In genomic region chr3:158035866-158036265, GRCm38 (mm10) we compare ENCODE assay signal across 8 mouse cellular contexts. TPM values are rescaled to one million over a fixed set of nuclear protein-coding genes. Genes with fewer than 3 reads are reported as not detected.
DNase-seq lines count a peak whose midpoint lies in the region; ATAC-seq and TF ChIP-seq lines count a peak whose summit lies in the region.

No protein-coding gene starts in this region.

- no peak for ATAC-seq in heart, embryonic 11.5 days (replicated peaks; ENCODE audit: insufficient number of reproducible peaks, low FRiP score, low TSS enrichment)
- ATAC-seq in forebrain, embryonic 11.5 days (replicated peaks; ENCODE audit: low FRiP score), result no peak
- no peak for ATAC-seq in limb, embryonic 15.5 days (ENCODE audit: insufficient number of reproducible peaks, low FRiP score, low TSS enrichment, low read depth)
- ATAC-seq in stomach, embryonic 15.5 days (ENCODE audit: insufficient read depth, low FRiP score, low read depth), result no peak

- 1% methylated on average over 11 of the region's 11 CpGs for WGBS in heart, embryonic 11.5 days (ENCODE audit: insufficient replicate concordance)
- WGBS in forebrain, embryonic 11.5 days, result 3% methylated on average over 11 of the region's 11 CpGs
- WGBS in limb, embryonic 15.5 days, result 2% methylated on average over 11 of the region's 11 CpGs
- 2% methylated on average over 11 of the region's 11 CpGs for WGBS in stomach, embryonic 15.5 days

- in situ Hi-C loops in ES-E14 (cut with MboI; ENCODE audit: low sequenced_read_pairs in 2 of 2, unreplicated experiment in 2 of 2), result loop anchor here in 1 of 2 experiments (5.0 kb wide), 1 partner anchor 84 kb away; no protein-coding TSS in a partner anchor

- H3K27me3 ChIP-seq in heart, embryonic 11.5 days (ENCODE audit: control insufficient read depth, insufficient read depth, low read length), result no peaks in the 10 kb centered on the region
- H3K27me3 ChIP-seq in forebrain, embryonic 11.5 days (ENCODE audit: control insufficient read depth, insufficient read depth, low read length), result no peaks in the 10 kb centered on the region
- H3K27me3 ChIP-seq in limb, embryonic 15.5 days, result no peaks in the 10 kb centered on the region
- no peaks in the 10 kb centered on the region for H3K27me3 ChIP-seq in stomach, embryonic 15.5 days (replicated peaks)

- H3K4me2 ChIP-seq in heart, embryonic 11.5 days, result peak overlapping the region; percentile 81
- peak overlapping the region; percentile 71 for H3K4me2 ChIP-seq in forebrain, embryonic 11.5 days (ENCODE audit: low read depth, low read length, severe bottlenecking)
- peak overlapping the region; percentile 56 for H3K4me2 ChIP-seq in limb, embryonic 15.5 days
- peak overlapping the region; percentile 51 for H3K4me2 ChIP-seq in stomach, embryonic 15.5 days

- no peak for DNase-seq in heart, adult 11 months
- no peak for DNase-seq in ES-E14 (ENCODE audit: low read depth, low spot score)
- DNase-seq in forebrain, embryonic 11.5 days (ENCODE audit: low spot score), result no peak
- no peak for DNase-seq in frontal cortex, postnatal 25 days (ENCODE audit: low spot score in 2 of 2)
- no peak for DNase-seq in B cell, adult 2 months

- H3K36me3 ChIP-seq in heart, embryonic 11.5 days (ENCODE audit: control insufficient read depth, insufficient read depth, low read length), result no peaks in the 10 kb centered on the region
- H3K36me3 ChIP-seq in ES-E14 (ENCODE audit: control insufficient read depth, insufficient read depth, low read length, poor library complexity, severe bottlenecking), result no peaks in the 10 kb centered on the region; the same call in 1 of the 2 replicates
- no peaks in the 10 kb centered on the region for H3K36me3 ChIP-seq in forebrain, embryonic 11.5 days (ENCODE audit: control insufficient read depth, insufficient read depth, low read length)
- H3K36me3 ChIP-seq in limb, embryonic 15.5 days, result no peaks in the 10 kb centered on the region
- H3K36me3 ChIP-seq in stomach, embryonic 15.5 days, result no peaks in the 10 kb centered on the region

- peaks cover 9% of the 10 kb centered on the region; the same call in 1 of the 2 replicates for H3K4me1 ChIP-seq in heart, embryonic 11.5 days (ENCODE audit: control insufficient read depth, insufficient read depth, low read length)
- peaks cover 0 to 5% of the 10 kb centered on the region in 2 experiments; a peak in 1 of 4 replicates for H3K4me1 ChIP-seq in ES-E14 (ENCODE audit: control insufficient read depth in 2 of 2, insufficient read depth in 2 of 2, low read length in 2 of 2, poor library complexity in 1 of 2)
- H3K4me1 ChIP-seq in forebrain, embryonic 11.5 days (replicated peaks; ENCODE audit: control insufficient read depth, insufficient read depth, low read length), result 0 out of 2 replicates have a peak, but pooled peaks cover 5% of the 10 kb centered on the region
- H3K4me1 ChIP-seq in limb, embryonic 15.5 days, result peaks cover 23% of the 10 kb centered on the region
- peaks cover 8% of the 10 kb centered on the region; the same call in 1 of the 2 replicates for H3K4me1 ChIP-seq in stomach, embryonic 15.5 days

- H3K9ac ChIP-seq in heart, embryonic 11.5 days (ENCODE audit: low read depth, low read length), result peak overlapping the region; percentile 96
- peak overlapping the region; percentile 96 for H3K9ac ChIP-seq in ES-E14 (ENCODE audit: insufficient read depth, low read depth, low read length, poor library complexity, severe bottlenecking)
- peak overlapping the region; percentile 86 for H3K9ac ChIP-seq in forebrain, embryonic 11.5 days (ENCODE audit: low read length)
- peak overlapping the region; percentile 89 for H3K9ac ChIP-seq in limb, embryonic 15.5 days
- peak overlapping the region; percentile 67 for H3K9ac ChIP-seq in stomach, embryonic 15.5 days

- H3K27ac ChIP-seq in heart, embryonic 11.5 days (ENCODE audit: low read depth, low read length), result peak overlapping the region; percentile 88
- peak overlapping the region; percentile 70; the same call in 1 of the 2 replicates for H3K27ac ChIP-seq in ES-E14 (ENCODE audit: insufficient read depth, low read depth, low read length, poor library complexity, severe bottlenecking)
- peak overlapping the region; percentile 70; the same call in 1 of the 2 replicates for H3K27ac ChIP-seq in forebrain, embryonic 11.5 days (ENCODE audit: low read depth, low read length)
- peak overlapping the region; percentile 89 for H3K27ac ChIP-seq in limb, embryonic 15.5 days
- H3K27ac ChIP-seq in stomach, embryonic 15.5 days, result peak overlapping the region; percentile 90

- no peaks in the 10 kb centered on the region for H3K9me3 ChIP-seq in heart, embryonic 11.5 days (replicated peaks; ENCODE audit: control insufficient read depth, low read length)
- H3K9me3 ChIP-seq in ES-E14 (ENCODE audit: control insufficient read depth, insufficient read depth, low read depth, low read length), result no peaks in the 10 kb centered on the region
- H3K9me3 ChIP-seq in forebrain, embryonic 11.5 days (ENCODE audit: control insufficient read depth, low read length), result no peaks in the 10 kb centered on the region
- H3K9me3 ChIP-seq in limb, embryonic 15.5 days, result no peaks in the 10 kb centered on the region
- no peaks in the 10 kb centered on the region for H3K9me3 ChIP-seq in stomach, embryonic 15.5 days

- peak overlapping the region; percentile 85 for H3K4me3 ChIP-seq in heart, embryonic 11.5 days (ENCODE audit: low read depth, low read length)
- peak overlapping the region; percentile 90 to 93 for H3K4me3 ChIP-seq in ES-E14 (ENCODE audit: insufficient read depth in 1 of 2, low read depth in 1 of 2, low read length in 2 of 2, poor library complexity in 1 of 2, severe bottlenecking in 1 of 2)
- peak overlapping the region; percentile 83 for H3K4me3 ChIP-seq in forebrain, embryonic 11.5 days (ENCODE audit: low read depth, low read length)
- peak overlapping the region; percentile 96 for H3K4me3 ChIP-seq in limb, embryonic 15.5 days
- peak overlapping the region; percentile 67 for H3K4me3 ChIP-seq in stomach, embryonic 15.5 days (replicated peaks)

TF ChIP-seq in ES-E14, 5 proteins besides CTCF, POLR2A, EP300 and RAD21:
- TF ChIP-seq CHD2 (IDR thresholded peaks at IDR 0.05; ENCODE audit: low read depth, low read length), result no peak
- TF ChIP-seq ZC3H11A (IDR thresholded peaks at IDR 0.05; ENCODE audit: borderline replicate concordance, low read depth, low read length), result no peak
- no peak for TF ChIP-seq ZNF384 (IDR thresholded peaks at IDR 0.05; ENCODE audit: low read depth, low read length)
- TF ChIP-seq MAFK (IDR thresholded peaks at IDR 0.05; ENCODE audit: insufficient read depth, low read depth, low read length), result no peak
- no peak for TF ChIP-seq HCFC1 (IDR thresholded peaks at IDR 0.05; ENCODE audit: borderline replicate concordance, insufficient read depth, low read length)

RNA-seq across cellular contexts. Expression of gene Srsf11, which starts 0.6 kb away (rescaled TPM):
- polyA plus RNA-seq in heart, embryonic 11.5 days (2014; fragmentation: Nextera tagmentation; extraction: Ambion mirVana), result 180 and 216 TPM in 2 replicates
- 169 and 172 TPM in 2 replicates for total RNA-seq in ES-E14 (2012; rRNA removed)
- 337 and 367 TPM in 2 replicates for polyA plus RNA-seq in forebrain, embryonic 11.5 days (2014; fragmentation: Nextera tagmentation; extraction: Ambion mirVana)
- 228 and 247 TPM in 2 replicates for polyA plus RNA-seq in limb, embryonic 15.5 days (2015; fragmentation: Nextera tagmentation; extraction: Ambion mirVana)
- polyA plus RNA-seq in stomach, embryonic 15.5 days (2015; fragmentation: Nextera tagmentation; extraction: Ambion mirVana), result 229 and 234 TPM in 2 replicates

RNA-seq across cellular contexts. Expression of gene Lrrc40, which starts 0.6 kb away (rescaled TPM):
- 50.7 and 60.0 TPM in 2 replicates for polyA plus RNA-seq in heart, embryonic 11.5 days (2014; fragmentation: Nextera tagmentation; extraction: Ambion mirVana)
- total RNA-seq in ES-E14 (2012; rRNA removed), result 28.3 and 42.5 TPM in 2 replicates
- polyA plus RNA-seq in forebrain, embryonic 11.5 days (2014; fragmentation: Nextera tagmentation; extraction: Ambion mirVana), result 89.1 and 105 TPM in 2 replicates
- 44.2 and 45.3 TPM in 2 replicates for polyA plus RNA-seq in limb, embryonic 15.5 days (2015; fragmentation: Nextera tagmentation; extraction: Ambion mirVana)
- polyA plus RNA-seq in stomach, embryonic 15.5 days (2015; fragmentation: Nextera tagmentation; extraction: Ambion mirVana), result 45.4 and 53.7 TPM in 2 replicates
